Mouse (Mus musculus) T-helper 1 cell (primary cell): ENCODE results near the gene Ttc17.

Experiments
- in situ Hi-C: fragments of 300-600 bp; cut with MboI, MseI; formaldehyde crosslinking; loops from one replicate; pipeline ENCODE4 v1.15.1; 2025; ENCODE audit warnings: high pct_unique_total_duplicates

Ttc17 gene

GRCm38 (mm10) chr2:94297467-94297866 lies 109.0 kb downstream of the Ttc17 start:
- in situ Hi-C loops = no loop called here

GRCm38 (mm10) chr2:94290483-94290882 lies 116.0 kb downstream of the Ttc17 start:
- in situ Hi-C loops = no loop called here

GRCm38 (mm10) chr2:94289659-94290058 lies 116.8 kb downstream of the Ttc17 start:
- in situ Hi-C loops = no loop called here

GRCm38 (mm10) chr2:94289169-94289568 lies 117.3 kb downstream of the Ttc17 start:
- in situ Hi-C loops = no loop called here

- in situ Hi-C loops = no loop called here
Observed at GRCm38 (mm10) chr2:94288086-94288485, 118.4 kb downstream of the Ttc17 start.

GRCm38 (mm10) chr2:94287435-94287834 lies 119.1 kb downstream of the Ttc17 start:
- in situ Hi-C loops = no loop called here

- in situ Hi-C loops = no loop called here
Observed at GRCm38 (mm10) chr2:94283526-94283925, 123.0 kb downstream of the Ttc17 start.

- in situ Hi-C loops = loop anchor here (10.0 kb wide), 1 partner anchor 1105 kb away; no protein-coding TSS in a partner anchor
Observed at GRCm38 (mm10) chr2:94279596-94279995, 126.9 kb downstream of the Ttc17 start.

GRCm38 (mm10) chr2:94276103-94276502 lies 130.4 kb downstream of the Ttc17 start:
- in situ Hi-C loops = loop anchor here (10.0 kb wide), 1 partner anchor 1101 kb away; no protein-coding TSS in a partner anchor

GRCm38 (mm10) chr2:94275658-94276057 lies 130.8 kb downstream of the Ttc17 start:
- in situ Hi-C loops = loop anchor here (10.0 kb wide), 1 partner anchor 1101 kb away; no protein-coding TSS in a partner anchor

GRCm38 (mm10) chr2:94273154-94274021 lies 133.1 kb downstream of the Ttc17 start:
- in situ Hi-C loops = loop anchor here (10.0 kb wide), 1 partner anchor 1099 kb away; no protein-coding TSS in a partner anchor

GRCm38 (mm10) chr2:94271176-94271575 lies 135.3 kb downstream of the Ttc17 start:
- in situ Hi-C loops = loop anchor here (10.0 kb wide), 1 partner anchor 1096 kb away; no protein-coding TSS in a partner anchor

- in situ Hi-C loops = no loop called here
Observed at GRCm38 (mm10) chr2:94268835-94269234, 137.7 kb downstream of the Ttc17 start.

GRCm38 (mm10) chr2:94267213-94267850 lies 139.2 kb downstream of the Ttc17 start:
- in situ Hi-C loops = no loop called here

- in situ Hi-C loops = no loop called here
Observed at GRCm38 (mm10) chr2:94266381-94267160, 139.9 kb downstream of the Ttc17 start.

GRCm38 (mm10) chr2:94265221-94266191 lies 141.0 kb downstream of the Ttc17 start:
- in situ Hi-C loops = no loop called here

GRCm38 (mm10) chr2:94264631-94265098 lies 141.8 kb downstream of the Ttc17 start:
- in situ Hi-C loops = no loop called here

GRCm38 (mm10) chr2:94264006-94264405 lies 142.5 kb downstream of the Ttc17 start:
- in situ Hi-C loops = no loop called here

- in situ Hi-C loops = no loop called here
Observed at GRCm38 (mm10) chr2:94263530-94263937, 143.0 kb downstream of the Ttc17 start.

GRCm38 (mm10) chr2:94262917-94263529 lies 143.5 kb downstream of the Ttc17 start:
- in situ Hi-C loops = no loop called here
